8 mouse cellular contexts compared by ENCODE assay signal in genomic region chr3:68493586-68494295, GRCm38 (mm10).
DNase-seq lines count a peak whose midpoint lies in the region; ATAC-seq and TF ChIP-seq lines count a peak whose summit lies in the region.

No protein-coding gene starts in this region.

- peak overlapping the region; percentile 97 for H3K4me2 ChIP-seq in forebrain, embryonic 11.5 days (ENCODE audit: low read depth, low read length, severe bottlenecking)
- H3K4me2 ChIP-seq in heart, embryonic 14.5 days (ENCODE audit: low read length), result peak overlapping the region; percentile 91
- H3K4me2 ChIP-seq in kidney, postnatal 0 days (ENCODE audit: low read length), result peak overlapping the region; percentile 99
- H3K4me2 ChIP-seq in liver, embryonic 11.5 days, result peak overlapping the region; percentile 93
- peak overlapping the region; percentile 98 for H3K4me2 ChIP-seq in myocyte (ENCODE audit: low read depth)

- WGBS in forebrain, embryonic 11.5 days, result 0% methylated on average over 58 of the region's 70 CpGs
- under 1% methylated on average over 50 of the region's 70 CpGs for WGBS in heart, embryonic 14.5 days
- under 1% methylated on average over 70 of the region's 70 CpGs for WGBS in kidney, postnatal 0 days
- under 1% methylated on average over 63 of the region's 70 CpGs for WGBS in liver, embryonic 11.5 days

- H3K27ac ChIP-seq in forebrain, embryonic 11.5 days (ENCODE audit: low read depth, low read length), result peak overlapping the region; percentile 43
- H3K27ac ChIP-seq in heart, embryonic 14.5 days (replicated peaks in 1 of 2; ENCODE audit: control insufficient read depth in 1 of 2, insufficient read depth in 1 of 2, low read depth in 2 of 2, low read length in 2 of 2), result peak overlapping the region; percentile 90 to 99
- H3K27ac ChIP-seq in kidney, postnatal 0 days, result peak overlapping the region; percentile 97
- peak overlapping the region; percentile 73 for H3K27ac ChIP-seq in liver, embryonic 11.5 days (ENCODE audit: low read depth, low read length)
- H3K27ac ChIP-seq in testis, adult 2 months (ENCODE audit: control insufficient read depth, insufficient read depth, low read depth, low read length), result peak overlapping the region; percentile 43

- H3K36me3 ChIP-seq in forebrain, embryonic 11.5 days (ENCODE audit: control insufficient read depth, insufficient read depth, low read length), result no peaks in the 10 kb centered on the region
- H3K36me3 ChIP-seq in heart, embryonic 14.5 days (ENCODE audit: control insufficient read depth, insufficient read depth, low read length), result peaks cover 6% of the 10 kb centered on the region; the same call in 1 of the 2 replicates
- no peaks in the 10 kb centered on the region for H3K36me3 ChIP-seq in kidney, postnatal 0 days (ENCODE audit: insufficient read depth, low read length)
- no peaks in the 10 kb centered on the region for H3K36me3 ChIP-seq in liver, embryonic 11.5 days (ENCODE audit: control insufficient read depth, insufficient read depth, low read length)
- H3K36me3 ChIP-seq in myocyte (ENCODE audit: control insufficient read depth, insufficient read depth), result no peaks in the 10 kb centered on the region
- no peaks in the 10 kb centered on the region for H3K36me3 ChIP-seq in testis, adult 2 months (ENCODE audit: control insufficient read depth, insufficient read depth, low read length)

- peak; percentile 42 for ATAC-seq in cerebellum, adult (ENCODE audit: insufficient number of reproducible peaks, low FRiP score, low TSS enrichment)
- ATAC-seq in forebrain, embryonic 11.5 days (replicated peaks; ENCODE audit: low FRiP score), result peak; percentile 84
- peak; percentile 71 for ATAC-seq in heart, embryonic 14.5 days (ENCODE audit: insufficient number of reproducible peaks, insufficient read depth, low FRiP score, low read depth)
- peak; percentile 85 for ATAC-seq in kidney, postnatal 0 days (replicated peaks; ENCODE audit: low FRiP score, low read depth)
- peak; percentile 71 for ATAC-seq in liver, embryonic 11.5 days (replicated peaks; ENCODE audit: low FRiP score)

- peak; percentile 83 for TF ChIP-seq POLR2A in myocyte (IDR thresholded peaks at IDR 0.05; ENCODE audit: insufficient read length, low read depth)
- TF ChIP-seq POLR2A in testis, adult 2 months (IDR thresholded peaks at IDR 0.05; ENCODE audit: control insufficient read depth, low read depth, low read length), result no peak; the same call in 1 of the 2 replicates

- H3ac ChIP-seq in myocyte (ENCODE audit: control insufficient read depth, insufficient read length), result peak overlapping the region; percentile 89

- peak; percentile 96 for DNase-seq in 3T3-L1 (ENCODE audit: low read depth, low spot score)
- peak; percentile 95 for DNase-seq in forebrain, embryonic 11.5 days (ENCODE audit: low spot score)
- peak; percentile 89 for DNase-seq in kidney, postnatal 0 days (ENCODE audit: low spot score)
- peak; percentile 81 for DNase-seq in liver, embryonic 11.5 days (ENCODE audit: low spot score)

- peak overlapping the region; percentile 74 for H3K9ac ChIP-seq in forebrain, embryonic 11.5 days (ENCODE audit: low read length)
- peak overlapping the region; percentile 94 for H3K9ac ChIP-seq in heart, embryonic 14.5 days (ENCODE audit: low read length)
- peak overlapping the region; percentile 83 for H3K9ac ChIP-seq in kidney, postnatal 0 days (ENCODE audit: low read depth, low read length)
- H3K9ac ChIP-seq in liver, embryonic 11.5 days (ENCODE audit: low read depth, low read length), result peak overlapping the region; percentile 75

- H3K4me3 ChIP-seq in forebrain, embryonic 11.5 days (ENCODE audit: low read depth, low read length), result peak overlapping the region; percentile 61
- peak overlapping the region; percentile 90 to 91 for H3K4me3 ChIP-seq in heart, embryonic 14.5 days (ENCODE audit: control insufficient read depth in 1 of 2, insufficient read depth in 1 of 2, low read depth in 1 of 2, low read length in 2 of 2)
- H3K4me3 ChIP-seq in kidney, postnatal 0 days (replicated peaks; ENCODE audit: low read depth, low read length), result peak overlapping the region; percentile 84
- peak overlapping the region; percentile 57 for H3K4me3 ChIP-seq in liver, embryonic 11.5 days (ENCODE audit: low read depth, low read length)
- peak overlapping the region; percentile 91 for H3K4me3 ChIP-seq in myocyte
- H3K4me3 ChIP-seq in testis, adult 2 months (ENCODE audit: control insufficient read depth, low read depth, low read length), result peak overlapping the region; percentile 88

- H3K79me2 ChIP-seq in myocyte (ENCODE audit: control insufficient read depth, insufficient read depth), result peaks cover 33% of the 10 kb centered on the region

- TF ChIP-seq CTCF in kidney, postnatal 0 days (IDR thresholded peaks at IDR 0.05; ENCODE audit: low read depth), result 0 out of 2 replicates have a peak, but pooled peaks have one; percentile 24
- TF ChIP-seq CTCF in testis, adult 2 months (IDR thresholded peaks at IDR 0.05; ENCODE audit: control insufficient read depth, insufficient read depth, insufficient replicate concordance, low read depth, low read length), result no peak

- peaks cover 7% of the 10 kb centered on the region; the same call in 1 of the 2 replicates for H3K4me1 ChIP-seq in forebrain, embryonic 11.5 days (replicated peaks; ENCODE audit: control insufficient read depth, insufficient read depth, low read length)
- H3K4me1 ChIP-seq in heart, embryonic 14.5 days (ENCODE audit: control insufficient read depth in 2 of 2, insufficient read depth in 2 of 2, low read length in 2 of 2), result peaks cover 5 to 26% of the 10 kb centered on the region in 2 experiments
- H3K4me1 ChIP-seq in kidney, postnatal 0 days (replicated peaks; ENCODE audit: insufficient read depth, low read length), result peaks cover 7% of the 10 kb centered on the region
- peaks cover 21% of the 10 kb centered on the region for H3K4me1 ChIP-seq in liver, embryonic 11.5 days (replicated peaks; ENCODE audit: control insufficient read depth, insufficient read depth, low read length)
- peaks cover 16% of the 10 kb centered on the region; the same call in 1 of the 2 replicates for H3K4me1 ChIP-seq in testis, adult 2 months (ENCODE audit: control insufficient read depth, insufficient read depth, low read length)

- no peaks in the 10 kb centered on the region for H3K9me3 ChIP-seq in forebrain, embryonic 11.5 days (ENCODE audit: control insufficient read depth, low read length)
- H3K9me3 ChIP-seq in heart, embryonic 14.5 days (ENCODE audit: control insufficient read depth, low read length), result no peaks in the 10 kb centered on the region
- H3K9me3 ChIP-seq in kidney, postnatal 0 days (replicated peaks; ENCODE audit: low read length), result no peaks in the 10 kb centered on the region
- no peaks in the 10 kb centered on the region for H3K9me3 ChIP-seq in liver, embryonic 11.5 days (ENCODE audit: control insufficient read depth, low read length)

- no peaks in the 10 kb centered on the region; the same call in 1 of the 2 replicates for H3K27me3 ChIP-seq in forebrain, embryonic 11.5 days (ENCODE audit: control insufficient read depth, insufficient read depth, low read length)
- no peaks in the 10 kb centered on the region for H3K27me3 ChIP-seq in heart, embryonic 14.5 days (ENCODE audit: control insufficient read depth, insufficient read depth, low read length)
- H3K27me3 ChIP-seq in kidney, postnatal 0 days (ENCODE audit: insufficient read depth, low read length), result no peaks in the 10 kb centered on the region
- H3K27me3 ChIP-seq in liver, embryonic 11.5 days (replicated peaks; ENCODE audit: control insufficient read depth, insufficient read depth, low read length), result peaks cover 10% of the 10 kb centered on the region
- no peaks in the 10 kb centered on the region for H3K27me3 ChIP-seq in myocyte (ENCODE audit: control insufficient read depth, insufficient read depth, insufficient read length)
- no peaks in the 10 kb centered on the region; the same call in 1 of the 2 replicates for H3K27me3 ChIP-seq in testis, adult 2 months (ENCODE audit: control insufficient read depth, insufficient read depth, low read length)

TF ChIP-seq in myocyte, 11 proteins besides CTCF, POLR2A, EP300 and RAD21:
- TF ChIP-seq REST (IDR thresholded peaks at IDR 0.05; ENCODE audit: insufficient read depth, insufficient read length), result peak; percentile 54
- TF ChIP-seq POLR2AphosphoS2 (IDR thresholded peaks at IDR 0.05; ENCODE audit: insufficient read length, low read depth), result peak; percentile 77
- TF ChIP-seq CEBPB (IDR thresholded peaks at IDR 0.05; ENCODE audit: insufficient read depth, poor library complexity, severe bottlenecking), result no peak
- TF ChIP-seq MAX (IDR thresholded peaks at IDR 0.05; ENCODE audit: low read depth), result no peak
- TF ChIP-seq MYOD1 (IDR thresholded peaks at IDR 0.05; ENCODE audit: control insufficient read depth in 1 of 3, insufficient read length in 2 of 3, low read depth in 2 of 3), result peak in 1 of 3 experiments; percentile 24
- no peak for TF ChIP-seq SRF (IDR thresholded peaks at IDR 0.05; ENCODE audit: control insufficient read depth, insufficient read length, low read depth)
- TF ChIP-seq TCF12 (IDR thresholded peaks at IDR 0.05; ENCODE audit: insufficient read depth, poor library complexity, severe bottlenecking), result no peak
- no peak for TF ChIP-seq USF1 (IDR thresholded peaks at IDR 0.05; ENCODE audit: low read depth)
- TF ChIP-seq E2F4 (IDR thresholded peaks at IDR 0.05; ENCODE audit: insufficient read depth), result no peak
- peak in 2 of 3 experiments; percentile 65 to 66 for TF ChIP-seq MYOG (IDR thresholded peaks at IDR 0.05; ENCODE audit: control insufficient read depth in 1 of 3, insufficient read depth in 1 of 3, insufficient read length in 2 of 3, low read depth in 2 of 3)
- no peak for TF ChIP-seq TCF3 (IDR thresholded peaks at IDR 0.05; ENCODE audit: insufficient read length, low read depth)

Comparison
In these comparisons a context has a peak if more than half of its experiments do, and no peak if none do; other contexts are left out.
1. Peak in every context shown above with its lines: DNase-seq, ATAC-seq, H3K4me3 ChIP-seq and H3K27ac ChIP-seq.
2. H3K27ac ChIP-seq: peak in every context shown above with its lines; median percentile 97 in kidney, postnatal 0 days; 94 in heart, embryonic 14.5 days; 73 in liver, embryonic 11.5 days; 43 in forebrain, embryonic 11.5 days; 43 in testis, adult 2 months.